Mouse (Mus musculus) central nervous system, embryonic 18 days (tissue): Measurements from ENCODE around the gene Armc5. TPM values are rescaled to one million over a fixed set of nuclear protein-coding genes. Genes with fewer than 3 reads are reported as not detected.

ENCODE experiments used
- polyA plus RNA-seq: library from polyadenylated mRNA; depleted of rRNA; stranded (reverse); fragments of >200 nt; gene quantifications from 2 replicates; pipeline ENCODE4 v1.2.3, GENCODE M21; 2012; rRNA removed

Armc5 gene
- 10.1 and 10.3 TPM in 2 replicates for polyA plus RNA-seq

GRCm38 (mm10) chr7:128236856-128237592, at the start of gene Armc5:
Armc5 (plus strand) TSS chr7:128237342.

GRCm38 (mm10) chr7:128206152-128206551, 31.0 kb upstream of the Armc5 start, which contains the start of gene Cox6a2:
Cox6a2 (minus strand) TSS chr7:128206387.

GRCm38 (mm10) chr7:128237927-128238778, 1.0 kb downstream of the Armc5 start, which contains the start of gene 9130023H24Rik:
9130023H24Rik (minus strand) TSS chr7:128238031.

GRCm38 (mm10) chr7:128246496-128247391, 9.6 kb downstream of the Armc5 start, which contains the start of gene Tgfb1i1:
Tgfb1i1 (plus strand) TSS chr7:128246812.

GRCm38 (mm10) chr7:128265411-128265810, 28.3 kb downstream of the Armc5 start, which contains the start of gene Slc5a2:
Slc5a2 (plus strand) TSS chr7:128265657.

Other genes with a start within 250 kb of the Armc5 start
- gene Pycard, start 243.5 kb upstream of the Armc5 start, polyA plus RNA-seq: 4.5 and 7.3 TPM in 2 replicates
- 0.53 and 3.0 TPM in 2 replicates for gene Trim72, start 233.4 kb upstream of the Armc5 start, polyA plus RNA-seq
- gene Itgam, start 174.7 kb upstream of the Armc5 start, polyA plus RNA-seq: 1.1 and 1.7 TPM in 2 replicates
- not detected in 2 replicates for gene Gm49368, start 174.7 kb upstream of the Armc5 start, polyA plus RNA-seq
- 0.09 and 0.10 TPM in 2 replicates for gene Itgax, start 107.8 kb upstream of the Armc5 start, polyA plus RNA-seq
- gene Itgad, start 83.0 kb upstream of the Armc5 start, polyA plus RNA-seq: 0.13 and 0.20 TPM in 2 replicates
- gene Cox6a2, start 31.0 kb upstream of the Armc5 start, polyA plus RNA-seq: 0.83 and 11.2 TPM in 2 replicates
- 2.5 and 2.6 TPM in 2 replicates for gene 9130023H24Rik, start 689 bp downstream of the Armc5 start, polyA plus RNA-seq
- 12.3 and 12.9 TPM in 2 replicates for gene Tgfb1i1, start 9.5 kb downstream of the Armc5 start, polyA plus RNA-seq
- gene Slc5a2, start 28.3 kb downstream of the Armc5 start, polyA plus RNA-seq: 0.06 and 0.12 TPM in 2 replicates
- gene BC017158, start 60.8 kb downstream of the Armc5 start, polyA plus RNA-seq: 24.4 and 26.5 TPM in 2 replicates
- 52.9 and 63.2 TPM in 2 replicates for gene Rgs10, start 181.4 kb downstream of the Armc5 start, polyA plus RNA-seq
- gene Tial1, start 224.4 kb downstream of the Armc5 start, polyA plus RNA-seq: 159 and 167 TPM in 2 replicates